Mouse (Mus musculus): Measurements from ENCODE around the gene Igsf1. TPM values are rescaled to one million over a fixed set of nuclear protein-coding genes. Genes with fewer than 3 reads are reported as not detected.
A peak's percentile ranks its signal among the peaks of the same experiment; 100 is the strongest.

Gene Igsf1
- polyA plus RNA-seq (2014; fragmentation: Nextera tagmentation; extraction: Ambion mirVana) = 1.6 and 2.1 TPM in 2 replicates

- Histone ChIP-seq H3K4me3 (ENCODE audit: low read depth, low read length) (peak within 1 kb of the TSS; percentile 28; the same call in 1 of the 2 replicates), H3K4me2 (peak within 1 kb of the TSS; percentile 37), H3K27ac (ENCODE audit: low read depth, low read length) (no peak within 1 kb of the TSS), H3K36me3 (ENCODE audit: control insufficient read depth, insufficient read depth, low read length) (no peaks in the 10 kb centered on the region), H3K9me3 (ENCODE audit: control insufficient read depth, low read length) (no peaks in the 10 kb centered on the region), H3K27me3 (ENCODE audit: control insufficient read depth, insufficient read depth, low read length) (no peaks in the 10 kb centered on the region), H3K4me1 (ENCODE audit: control insufficient read depth, insufficient read depth, low read length) (no peaks in the 10 kb centered on the region), H3K9ac (ENCODE audit: low read length) (0 out of 2 replicates have a peak within 1 kb of the TSS, but pooled peaks have one; percentile 42)
- peak; percentile 86 for DNase-seq (ENCODE audit: low spot score, missing footprints)
- 20% methylated on average over 28 of the region's 28 CpGs for WGBS
- peak; percentile 96 for ATAC-seq (ENCODE audit: low FRiP score)
These were observed at the start of gene Igsf1 for GRCm38 (mm10) chrX:49797213-49798019. Igsf1 (minus strand) TSS chrX:49797749.

GRCm38 (mm10) chrX:49770828-49771227 lies 26.7 kb downstream of the Igsf1 start:
- DNase-seq (ENCODE audit: low spot score, missing footprints) = no peak
- Histone ChIP-seq H3K9ac (ENCODE audit: low read length) (no peak overlapping the region), H3K4me2 (no peak overlapping the region), H3K27ac (ENCODE audit: low read depth, low read length) (no peak overlapping the region), H3K36me3 (ENCODE audit: control insufficient read depth, insufficient read depth, low read length) (no peaks in the 10 kb centered on the region), H3K4me1 (ENCODE audit: control insufficient read depth, insufficient read depth, low read length) (no peaks in the 10 kb centered on the region), H3K9me3 (ENCODE audit: control insufficient read depth, low read length) (no peaks in the 10 kb centered on the region), H3K4me3 (ENCODE audit: low read depth, low read length) (no peak overlapping the region), H3K27me3 (ENCODE audit: control insufficient read depth, insufficient read depth, low read length) (no peaks in the 10 kb centered on the region)
- 41% methylated on average over 2 of the region's 2 CpGs for WGBS
- no peak for ATAC-seq (ENCODE audit: low FRiP score)

GRCm38 (mm10) chrX:49745192-49745591 lies 52.4 kb downstream of the Igsf1 start:
- H3K9ac ChIP-seq (ENCODE audit: low read length) = no peak overlapping the region
- 59% methylated on average over 5 of the region's 5 CpGs for WGBS
- no peaks in the 10 kb centered on the region for H3K4me1 ChIP-seq (ENCODE audit: control insufficient read depth, insufficient read depth, low read length)
- no peaks in the 10 kb centered on the region for H3K27me3 ChIP-seq (ENCODE audit: control insufficient read depth, insufficient read depth, low read length)
- H3K4me2 ChIP-seq = no peak overlapping the region
- no peak overlapping the region for H3K4me3 ChIP-seq (ENCODE audit: low read depth, low read length)
- no peak overlapping the region for H3K27ac ChIP-seq (ENCODE audit: low read depth, low read length)
- H3K36me3 ChIP-seq (ENCODE audit: control insufficient read depth, insufficient read depth, low read length) = no peaks in the 10 kb centered on the region
- DNase-seq (ENCODE audit: low spot score, missing footprints) (no peak), ATAC-seq (ENCODE audit: low FRiP score) (peak; percentile 46; the same call in 1 of the 2 replicates)
- H3K9me3 ChIP-seq (ENCODE audit: control insufficient read depth, low read length) = no peaks in the 10 kb centered on the region

- 81% methylated on average over 2 of the region's 2 CpGs for WGBS
- no peak within 1 kb of the TSS for H3K4me3 ChIP-seq (ENCODE audit: low read depth, low read length)
- ATAC-seq (ENCODE audit: low FRiP score) (no peak), DNase-seq (ENCODE audit: low spot score, missing footprints) (no peak)
- no peaks in the 10 kb centered on the region for H3K4me1 ChIP-seq (ENCODE audit: control insufficient read depth, insufficient read depth, low read length)
- no peaks in the 10 kb centered on the region for H3K36me3 ChIP-seq (ENCODE audit: control insufficient read depth, insufficient read depth, low read length)
- H3K9ac ChIP-seq (ENCODE audit: low read length) = no peak within 1 kb of the TSS
- H3K9me3 ChIP-seq (ENCODE audit: control insufficient read depth, low read length) = no peaks in the 10 kb centered on the region
- H3K4me2 ChIP-seq = no peak within 1 kb of the TSS
- H3K27ac ChIP-seq (ENCODE audit: low read depth, low read length) = no peak within 1 kb of the TSS
- no peaks in the 10 kb centered on the region for H3K27me3 ChIP-seq (ENCODE audit: control insufficient read depth, insufficient read depth, low read length)
These were observed 62.6 kb downstream of the Igsf1 start, which contains the start of gene Olfr1321 for GRCm38 (mm10) chrX:49734959-49735358. Olfr1321 (minus strand) TSS chrX:49735059.

Other genes with a start within 250 kb of the Igsf1 start
- not detected in 2 replicates for gene Olfr1320, start 125.4 kb downstream of the Igsf1 start, polyA plus RNA-seq (2014; fragmentation: Nextera tagmentation; extraction: Ambion mirVana)
- not detected in 2 replicates for gene Olfr1321, start 62.7 kb downstream of the Igsf1 start, polyA plus RNA-seq (2014; fragmentation: Nextera tagmentation; extraction: Ambion mirVana)
- not detected in 2 replicates for gene Olfr1322, start 93.7 kb upstream of the Igsf1 start, polyA plus RNA-seq (2014; fragmentation: Nextera tagmentation; extraction: Ambion mirVana)
- gene Olfr1323, start 221.6 kb upstream of the Igsf1 start, polyA plus RNA-seq (2014; fragmentation: Nextera tagmentation; extraction: Ambion mirVana) = not detected in 2 replicates